Mouse (Mus musculus) kidney, adult 11 months (tissue): Measurements from ENCODE around the gene Rab30.

ENCODE experiments used
- DNase-seq: peaks from one replicate; pipeline ENCODE4 v3.0.0; 2022

Rab30 gene

GRCm38 (mm10) chr7:92871596-92871995, 130.2 kb downstream of the Rab30 start:
- no peak for DNase-seq

GRCm38 (mm10) chr7:92874116-92874675, 132.8 kb downstream of the Rab30 start, which contains the start of the genes Ddias and Prcp:
TSS of gene Ddias (minus strand) at chr7:92874247.
TSS of gene Prcp (plus strand) at chr7:92874470.
- DNase-seq = peak; percentile 89

DNA sequence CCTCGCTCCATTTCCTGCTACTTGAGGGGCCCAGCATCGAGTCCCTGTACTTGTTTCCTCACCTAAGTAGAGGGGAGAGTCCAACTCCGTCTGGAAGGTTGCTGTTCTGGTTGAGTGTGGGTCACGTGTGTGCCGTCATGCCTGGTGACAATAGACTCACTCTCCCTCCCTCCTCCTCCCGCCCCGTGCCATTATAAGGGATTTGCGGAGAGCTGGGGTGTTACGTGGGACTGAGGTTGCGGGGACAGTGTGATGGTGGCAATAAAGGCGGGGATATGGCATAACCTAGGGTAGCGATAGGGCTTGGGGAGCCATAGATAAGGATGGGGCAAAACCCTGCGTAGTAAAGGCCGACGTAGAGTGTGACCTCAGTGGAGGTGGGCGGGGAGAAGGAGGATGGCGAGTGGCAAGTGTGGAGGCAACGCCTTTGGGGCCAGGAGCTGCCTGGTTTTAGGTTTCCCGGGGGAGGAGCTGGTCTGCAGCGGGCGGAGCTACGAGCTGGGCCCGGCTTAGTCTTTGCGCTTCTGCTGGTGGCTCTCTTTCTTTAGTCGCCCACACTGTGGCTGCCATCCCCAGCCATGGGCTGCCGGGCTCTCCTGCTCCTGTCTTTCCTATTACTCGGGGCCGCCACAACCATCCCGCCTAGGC, 133.5 kb downstream of the Rab30 start:
- peak; percentile 94 for DNase-seq

GRCm38 (mm10) chr7:92876066-92876465, 134.7 kb downstream of the Rab30 start:
- DNase-seq = peak; percentile 11

DNA sequence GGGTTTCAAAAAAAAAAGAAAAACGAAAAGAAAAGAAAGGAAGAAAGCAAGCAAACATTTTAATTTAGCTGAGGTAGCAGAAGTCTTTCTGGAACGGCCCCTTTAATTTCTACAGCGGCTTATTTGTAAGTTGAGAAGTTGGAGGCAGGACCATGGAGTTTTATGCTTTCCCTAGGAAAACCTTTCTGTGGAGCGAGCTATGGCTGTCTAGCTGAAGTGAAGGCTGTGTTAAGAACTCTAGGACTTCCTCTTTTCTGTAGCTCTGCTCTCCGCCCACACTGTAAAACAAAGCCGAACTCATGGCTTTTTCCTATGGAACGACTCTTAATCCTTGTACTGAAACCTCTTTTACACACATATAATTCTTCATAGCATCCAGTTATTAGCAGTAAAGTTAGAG, 135.1 kb downstream of the Rab30 start:
- DNase-seq = no peak

GRCm38 (mm10) chr7:92878575-92879285, 137.3 kb downstream of the Rab30 start:
- peak; percentile 17 for DNase-seq

GRCm38 (mm10) chr7:92883850-92884716, 142.7 kb downstream of the Rab30 start:
- no peak for DNase-seq

- peak; percentile 5 for DNase-seq
Measured at GRCm38 (mm10) chr7:92884998-92885660, 143.7 kb downstream of the Rab30 start.

GRCm38 (mm10) chr7:92886801-92887200, 145.4 kb downstream of the Rab30 start:
- no peak for DNase-seq

DNA sequence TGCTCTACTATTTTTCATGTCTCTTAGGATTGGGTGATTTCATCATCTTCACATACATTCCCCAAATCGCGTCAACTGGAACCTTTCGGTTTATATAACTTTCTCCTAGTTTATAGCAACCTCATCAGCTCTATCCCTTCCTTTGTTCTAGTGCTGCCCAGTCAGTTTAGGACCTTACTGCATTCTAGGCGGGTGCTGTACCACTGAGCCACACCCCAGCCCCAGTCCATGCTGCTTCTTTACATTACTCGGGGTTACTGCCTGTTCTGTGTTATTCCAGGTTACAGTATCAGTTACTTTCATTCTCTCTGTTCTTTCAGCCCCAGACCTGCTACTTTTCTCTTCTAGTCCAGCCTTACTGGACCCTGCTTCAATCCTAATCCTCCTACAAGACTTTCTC, 145.8 kb downstream of the Rab30 start:
- no peak for DNase-seq

DNA sequence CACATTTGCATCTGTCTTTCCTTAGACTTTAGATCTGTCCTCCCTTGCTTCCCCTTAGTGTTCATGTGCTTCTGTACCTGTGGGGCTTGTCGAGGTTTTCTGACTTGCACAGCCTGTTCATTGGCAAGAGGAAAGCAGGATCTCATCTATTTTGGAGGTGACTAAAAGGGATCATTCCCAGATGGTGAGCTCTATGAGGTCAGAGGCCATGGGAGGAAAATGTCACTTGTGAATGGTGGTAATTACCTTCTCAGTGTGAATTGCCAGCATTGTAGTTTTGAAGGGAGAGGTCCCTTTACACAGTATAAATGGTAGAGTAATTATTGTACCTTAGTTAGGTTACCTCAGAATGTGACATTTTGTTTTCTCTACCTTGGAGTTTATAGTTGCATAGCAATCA, 148.8 kb downstream of the Rab30 start:
- DNase-seq = no peak

- DNase-seq = no peak
Measured at GRCm38 (mm10) chr7:92890618-92891230, 149.3 kb downstream of the Rab30 start.

GRCm38 (mm10) chr7:92893478-92893877, 152.1 kb downstream of the Rab30 start:
- DNase-seq = no peak
